Mouse (Mus musculus) thymus, postnatal 0 days (tissue): ENCODE results near the gene Stambp. TPM values are rescaled to one million over a fixed set of nuclear protein-coding genes. Genes with fewer than 3 reads are reported as not detected.

ENCODE experiments used
- DNase-seq: peaks from one replicate; pipeline ENCODE4 v3.0.0-alpha.2; 2015; ENCODE audit warnings: low spot score
- polyA plus RNA-seq: library from polyadenylated mRNA; unstranded; fragments of >200 nt; fragmentation: Nextera tagmentation; extraction: Ambion mirVana; gene quantifications from 2 replicates; pipeline ENCODE4 v1.2.1, GENCODE M21; 2015

Gene Stambp
- polyA plus RNA-seq, 1 experiment from 2014 or later = 29.6 TPM

DNA sequence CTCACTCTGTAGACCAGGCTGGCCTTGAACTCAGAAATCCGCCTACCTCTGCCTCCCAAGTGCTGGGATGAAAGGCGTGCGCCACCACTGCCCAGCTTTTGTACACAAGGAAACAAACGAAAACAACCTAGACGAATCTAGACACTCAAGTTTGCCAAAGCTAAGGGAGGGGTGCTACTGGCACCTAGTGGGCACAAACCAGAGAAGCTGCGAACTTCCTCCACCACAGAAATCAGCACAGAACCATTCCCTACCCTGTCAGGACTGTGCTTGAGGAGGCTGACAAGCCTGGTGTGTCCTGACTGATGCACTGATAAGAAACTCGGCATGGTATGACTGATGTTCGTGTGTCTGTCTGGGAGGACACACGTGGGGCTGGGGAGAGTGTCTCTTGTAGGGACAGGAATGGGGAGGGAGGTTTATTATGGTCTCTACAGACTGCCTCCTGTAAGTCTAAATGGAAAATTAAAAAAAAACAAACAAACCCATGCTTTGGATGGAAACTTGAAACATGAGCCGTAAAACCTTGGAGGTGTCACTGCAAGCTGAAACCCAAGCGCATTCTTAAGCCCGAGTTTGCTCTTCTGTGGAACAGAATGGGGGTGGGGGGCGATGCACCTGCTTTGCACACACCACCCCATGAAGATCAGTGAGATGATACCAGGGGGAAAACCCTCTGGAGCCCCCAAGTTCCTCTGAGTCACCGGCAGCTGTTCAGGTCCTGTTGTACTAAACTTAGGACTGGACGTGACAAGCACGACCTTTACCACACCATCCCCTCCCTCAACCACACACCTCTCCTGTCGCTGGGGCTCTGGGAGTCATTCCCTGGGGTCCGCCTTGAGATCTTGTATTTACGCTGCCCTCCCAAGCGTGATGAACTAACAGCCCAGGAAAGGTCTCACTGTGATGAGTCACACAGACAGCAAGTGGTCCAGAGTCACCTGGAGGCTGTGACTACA lies 3.3 kb downstream of the Stambp start:
- DNase-seq = no peak

- DNase-seq = no peak
Observed at GRCm38 (mm10) chr6:83555972-83556371, 16.6 kb downstream of the Stambp start.

- DNase-seq = no peak
Observed at GRCm38 (mm10) chr6:83548346-83548745, 24.2 kb downstream of the Stambp start.

GRCm38 (mm10) chr6:83545778-83546177 lies 26.8 kb downstream of the Stambp start:
- DNase-seq = no peak

GRCm38 (mm10) chr6:83541756-83542456 lies 30.6 kb downstream of the Stambp start:
- no peak for DNase-seq

DNA sequence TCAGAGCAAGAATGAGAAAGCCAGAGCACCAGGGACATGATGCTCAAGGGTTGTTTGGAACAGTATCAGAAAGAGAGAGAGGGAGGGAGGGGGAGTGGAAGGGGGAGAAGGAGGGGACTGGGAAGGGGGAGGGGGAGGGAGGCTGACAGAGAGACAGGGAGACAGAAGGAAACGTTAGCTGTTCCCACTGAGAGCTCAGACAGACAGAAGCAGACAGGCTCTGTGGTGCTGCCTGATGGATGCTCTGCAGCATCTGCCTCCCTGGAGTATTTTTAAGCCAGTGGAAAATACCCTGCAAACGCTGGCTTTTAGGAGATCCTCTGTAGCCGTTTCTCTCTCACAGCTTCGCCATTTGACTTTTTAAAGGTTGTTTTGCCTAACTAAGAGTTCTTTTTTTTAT lies 32.5 kb downstream of the Stambp start:
- no peak for DNase-seq

DNA sequence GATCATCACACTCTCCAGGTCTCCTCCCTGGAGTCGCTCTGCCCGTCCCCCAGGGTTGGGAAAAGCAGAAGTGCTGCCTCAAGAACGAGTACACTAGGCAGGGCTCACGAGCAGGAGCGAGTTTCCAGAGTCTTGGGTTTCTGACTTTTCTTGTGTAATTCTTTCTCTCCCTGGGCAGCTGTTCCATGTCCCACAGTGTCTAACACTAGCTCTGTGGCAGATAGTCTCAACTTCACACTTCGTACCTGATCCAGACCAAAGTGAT lies 35.8 kb downstream of the Stambp start:
- no peak for DNase-seq

DNA sequence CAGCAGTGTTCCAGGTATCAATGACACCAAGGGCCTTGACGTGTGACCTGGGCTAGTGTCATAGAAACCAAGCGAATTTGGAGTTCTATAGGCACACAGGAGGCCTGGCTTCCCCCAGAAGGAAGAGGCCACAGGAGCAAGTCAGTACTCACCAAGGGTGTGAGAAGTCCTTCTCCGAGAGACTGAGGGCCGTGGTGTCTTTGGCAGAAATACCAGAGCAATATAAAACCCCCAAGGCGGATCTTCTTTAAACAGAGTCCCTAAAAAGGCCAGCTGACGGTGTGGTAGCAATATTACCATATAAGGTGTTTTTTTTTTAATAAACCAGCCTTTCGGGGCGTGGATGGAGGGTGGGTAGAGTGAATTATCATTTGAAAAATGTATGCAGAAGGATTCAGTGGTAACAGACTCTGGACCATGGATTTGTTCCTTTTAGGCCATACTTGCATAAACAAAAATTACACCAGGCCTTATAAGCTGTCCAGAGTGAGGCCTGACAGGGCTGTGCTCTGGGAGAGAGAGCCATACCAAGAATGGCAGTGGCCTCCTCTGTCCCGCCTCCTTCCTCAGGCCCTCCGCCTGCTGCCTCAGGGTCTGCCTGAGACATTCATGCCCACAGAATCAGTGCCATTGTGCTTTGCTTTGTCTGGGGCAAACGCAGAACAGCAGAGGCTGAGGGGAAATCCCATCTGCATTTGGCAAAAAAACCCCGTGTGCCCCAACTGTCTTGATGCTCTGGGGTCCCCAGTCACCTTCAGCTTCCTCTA lies 36.3 kb downstream of the Stambp start, which contains the start of gene Actg2:
Gene Actg2 (minus strand): TSS at position 238 of the 767 bp plus-strand sequence.
- no peak for DNase-seq

DNA sequence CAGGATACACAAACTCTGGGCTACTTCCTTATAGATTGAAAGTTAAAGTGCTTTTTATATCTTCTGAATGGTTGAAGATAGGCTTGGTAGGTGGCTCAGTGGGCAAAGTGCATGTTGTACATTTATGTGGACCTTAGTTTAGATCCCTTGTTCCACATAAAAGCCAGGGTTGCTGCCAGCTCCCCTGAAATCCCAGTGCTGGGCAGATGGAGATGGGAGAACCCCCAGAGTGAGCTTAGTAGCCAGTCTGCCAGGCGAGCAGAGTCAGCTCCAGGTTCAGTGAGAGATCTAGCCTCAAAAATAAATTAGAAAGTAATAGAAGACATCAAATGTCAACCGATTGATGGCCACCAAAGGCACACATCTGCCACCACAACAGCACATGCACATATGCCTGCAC lies 39.9 kb downstream of the Stambp start:
- no peak for DNase-seq

- DNase-seq = no peak
Observed at GRCm38 (mm10) chr6:83523194-83523593, 49.3 kb downstream of the Stambp start.

DNA sequence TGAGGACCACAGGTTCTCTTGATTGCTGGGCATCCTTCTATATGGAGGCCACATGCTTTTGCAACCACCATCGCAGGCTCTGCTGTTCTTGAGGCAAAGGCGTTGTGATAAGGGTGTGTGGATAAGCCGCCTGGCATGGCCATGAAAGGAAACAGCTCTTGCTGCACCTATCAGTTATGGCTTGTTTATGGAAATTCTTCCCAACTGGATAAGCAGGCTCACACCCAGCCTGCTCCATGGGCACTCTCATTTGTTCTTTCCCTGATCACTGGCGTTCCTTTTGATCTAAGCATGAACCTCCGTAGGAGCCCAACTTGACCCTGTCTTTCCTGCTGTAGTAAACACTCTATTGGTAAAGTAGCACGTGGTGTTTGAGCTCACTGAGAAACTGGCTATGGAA lies 50.7 kb downstream of the Stambp start:
- DNase-seq = no peak

DNA sequence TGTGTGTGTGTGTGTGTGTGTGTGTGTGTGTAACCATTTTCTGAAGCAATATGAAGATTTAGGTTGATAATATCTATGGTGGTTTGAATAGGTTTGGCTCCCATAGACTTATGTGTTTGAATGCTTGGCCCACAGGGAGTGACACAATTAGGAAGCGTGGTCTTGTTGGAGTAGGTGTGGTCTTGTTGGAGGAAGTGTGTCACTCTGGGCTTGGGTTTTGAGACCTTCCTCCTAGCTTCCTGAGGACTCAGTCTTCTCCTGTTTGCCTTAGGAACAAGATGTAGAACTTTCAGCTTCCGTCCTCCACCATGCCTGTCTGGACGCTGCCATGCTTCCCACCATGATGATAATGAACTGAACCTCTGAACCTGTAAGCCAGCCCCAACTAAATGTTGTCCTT lies 53.9 kb downstream of the Stambp start:
- no peak for DNase-seq

DNA sequence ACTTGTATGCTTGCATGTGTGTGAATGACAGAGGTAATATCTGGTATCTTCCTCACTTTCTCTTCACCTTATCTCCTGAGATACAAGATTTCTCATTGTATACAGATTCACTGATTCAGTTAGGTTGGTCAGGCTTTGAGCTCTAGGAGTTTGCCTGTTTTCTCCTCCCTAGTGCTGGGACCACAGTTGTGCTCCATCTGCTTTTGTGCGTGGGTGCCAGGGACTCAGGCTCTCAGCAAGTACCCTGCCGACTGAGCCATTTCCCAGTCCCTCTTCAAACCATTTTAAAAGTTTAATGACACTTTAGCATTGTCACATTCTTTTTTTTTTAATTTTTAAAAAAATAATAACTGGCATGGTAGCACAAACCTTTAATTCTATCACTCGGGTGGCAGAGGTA lies 57.4 kb downstream of the Stambp start:
- DNase-seq = no peak

DNA sequence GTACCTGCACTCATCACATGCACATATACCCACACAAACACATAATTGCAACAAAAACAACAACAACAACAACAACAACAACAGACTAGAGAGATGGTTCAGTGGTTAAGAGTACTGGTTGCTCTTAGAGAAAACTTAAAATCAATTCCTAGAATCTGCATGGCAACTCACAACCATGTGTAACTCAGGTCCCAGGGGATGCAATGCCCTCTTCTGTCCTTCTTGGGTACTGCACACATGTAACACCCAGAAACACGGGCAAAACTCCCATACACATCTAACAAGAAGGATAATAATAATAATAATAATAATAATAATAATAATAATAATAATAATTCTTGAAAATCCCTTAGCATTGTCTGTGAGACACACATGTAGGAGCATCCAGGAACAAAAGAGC lies 60.0 kb downstream of the Stambp start:
- peak; percentile 70 for DNase-seq

- DNase-seq = no peak
Observed at GRCm38 (mm10) chr6:83510210-83510609, 62.3 kb downstream of the Stambp start.

DNA sequence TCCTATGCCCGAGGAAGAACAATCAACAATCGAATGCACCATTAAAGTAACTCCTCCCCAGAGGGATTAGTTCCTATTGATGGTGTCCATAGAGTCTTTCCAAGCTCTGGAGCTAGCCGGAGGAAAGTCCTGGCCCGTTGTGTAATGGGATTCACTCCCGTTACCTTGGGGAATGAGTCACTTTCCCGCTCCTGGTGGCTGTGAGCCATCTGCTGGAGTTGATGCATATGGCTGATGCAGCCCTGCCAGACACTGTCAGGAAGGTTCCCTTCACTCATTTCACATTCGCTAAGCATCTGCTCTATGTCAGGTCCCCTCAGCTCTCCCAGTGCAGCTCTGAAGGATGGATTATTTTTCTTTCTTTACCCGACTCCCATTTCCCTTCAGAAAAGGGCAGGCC lies 63.1 kb downstream of the Stambp start:
- DNase-seq = no peak

GRCm38 (mm10) chr6:83507168-83507546 lies 65.4 kb downstream of the Stambp start:
- DNase-seq = no peak

DNA sequence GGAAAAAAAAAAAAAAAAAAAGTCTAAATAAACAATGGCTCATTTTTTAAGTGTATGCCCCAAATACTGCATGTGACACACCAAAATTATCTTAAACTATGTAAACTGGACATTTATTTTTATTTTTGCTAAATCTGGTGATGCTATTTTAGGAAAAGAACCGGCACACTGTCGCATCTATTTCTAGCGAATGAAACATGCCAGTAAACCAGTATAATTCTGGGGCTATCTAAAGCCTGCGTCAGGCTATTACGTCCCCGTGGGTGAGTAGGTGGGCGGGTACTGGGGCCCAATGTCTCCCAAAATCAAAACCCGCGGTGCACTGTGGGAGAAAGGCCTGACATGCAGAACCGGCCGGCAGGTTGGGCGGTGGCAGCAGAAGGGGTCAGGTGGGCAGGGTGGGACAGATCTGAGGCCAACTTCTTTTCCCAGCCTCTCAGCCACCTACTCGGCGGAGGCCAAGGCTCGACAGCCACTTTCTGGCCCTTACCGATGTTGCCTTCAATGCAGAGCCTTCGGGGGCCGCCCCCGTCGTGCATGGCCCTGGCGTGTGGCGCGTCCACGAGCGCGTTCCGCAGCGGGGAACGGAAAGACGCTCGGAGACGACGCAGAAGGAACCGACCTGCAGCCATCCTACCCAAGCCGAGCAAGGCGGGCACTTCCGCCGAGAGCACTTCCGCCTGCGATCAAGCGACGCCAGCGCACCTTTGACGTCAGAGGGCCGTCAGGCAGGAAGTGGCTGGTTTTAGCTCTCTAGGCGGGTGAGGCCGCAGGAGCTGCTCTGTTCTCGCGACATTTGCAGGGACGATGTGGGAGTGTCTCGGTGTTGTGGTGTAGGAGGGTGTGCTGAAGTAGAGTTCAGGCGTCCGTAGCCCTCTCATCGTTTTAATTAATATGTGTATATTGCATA lies 66.0 kb downstream of the Stambp start, which contains the start of gene Dguok:
Gene Dguok (minus strand): TSS at position 712 of the 910 bp plus-strand sequence.
- peak; percentile 100 for DNase-seq

DNA sequence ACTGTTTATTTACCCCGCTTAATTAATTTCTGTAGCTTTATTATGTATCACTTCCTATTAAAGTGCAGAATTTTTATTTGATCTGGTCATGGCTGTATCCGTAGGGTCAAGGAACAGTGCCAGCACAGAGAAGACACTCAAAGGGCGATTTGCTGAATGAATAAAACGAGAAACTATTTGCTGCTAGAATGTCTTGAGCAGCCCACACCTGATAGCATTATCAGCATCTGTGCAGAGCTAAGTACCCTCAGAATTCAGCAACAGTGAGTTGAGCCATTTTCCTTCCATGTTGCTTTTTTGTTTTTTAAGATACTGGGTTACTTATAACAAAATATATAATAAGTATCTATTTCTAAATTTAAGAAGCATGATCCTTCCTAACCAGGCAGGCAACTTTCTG lies 67.0 kb downstream of the Stambp start:
- DNase-seq = no peak

GRCm38 (mm10) chr6:83503361-83503760 lies 69.2 kb downstream of the Stambp start:
- DNase-seq = no peak

GRCm38 (mm10) chr6:83502656-83503055 lies 69.9 kb downstream of the Stambp start:
- DNase-seq = no peak
